Mouse (Mus musculus) small intestine, adult 2 months (tissue): ENCODE results near the gene Gpkow.

ENCODE experiments used
- CTCF ChIP-seq: fragments of 200-500 bp; IDR thresholded peaks from 2 replicates; pipeline ENCODE4 v1.5.1; 2012; ENCODE audit warnings: low read depth, mild to moderate bottlenecking, control low read depth, inconsistent platforms, low read length, moderate library complexity, mixed read lengths; ENCODE audit not compliant: insufficient replicate concordance, insufficient read length; ENCODE audit errors: extremely low read depth
- POLR2A ChIP-seq: fragments of 200-500 bp; IDR thresholded peaks from 2 replicates; pipeline ENCODE4 v1.6.1; 2012; ENCODE audit warnings: low read depth, mild to moderate bottlenecking, control low read depth, inconsistent platforms, low read length, moderate library complexity

GRCm38 (mm10) chrX:7690486-7690885, 6.4 kb upstream of the Gpkow start:
- no peak for TF ChIP-seq POLR2A
- TF ChIP-seq CTCF: no peak
